In the genomic region with DNA sequence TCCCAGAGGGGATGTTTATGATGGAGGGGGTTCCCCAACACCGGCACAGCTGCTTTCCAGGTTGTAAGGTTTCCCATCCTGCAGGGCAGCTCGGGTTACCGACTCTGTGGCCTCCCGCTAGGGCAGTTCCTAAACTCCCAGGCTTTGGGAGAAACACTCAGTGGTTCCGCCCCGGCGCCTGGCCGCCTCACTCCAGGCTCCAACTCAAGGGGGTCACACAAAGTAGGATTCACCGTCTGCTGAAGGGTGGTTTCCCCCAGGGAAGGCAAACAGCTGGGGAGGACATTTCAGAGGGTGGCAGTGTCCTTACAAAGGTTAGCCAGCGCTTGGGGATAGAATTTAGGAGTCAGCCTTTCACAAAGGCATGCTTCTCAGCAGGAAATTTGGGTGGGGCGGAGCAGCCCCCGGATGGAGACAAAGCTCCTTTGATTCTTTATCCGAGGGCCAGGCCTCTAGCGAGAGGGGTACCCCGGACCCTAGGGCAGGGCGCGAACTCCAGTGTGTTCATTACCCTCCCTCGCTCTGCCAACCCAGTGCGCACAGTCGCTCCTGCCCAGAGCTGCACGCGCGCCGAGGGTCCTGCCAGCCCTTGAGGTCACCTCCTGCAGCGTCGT, we compare ENCODE assay signal across 8 mouse cellular contexts. TPM values are rescaled to one million over a fixed set of nuclear protein-coding genes. Genes with fewer than 3 reads are reported as not detected.
DNase-seq lines count a peak whose midpoint lies in the region; ATAC-seq and TF ChIP-seq lines count a peak whose summit lies in the region.

No protein-coding gene starts in this region.

- no peak for TF ChIP-seq POLR2A in cerebellum, adult 2 months (IDR thresholded peaks at IDR 0.05; ENCODE audit: borderline replicate concordance, insufficient read depth, low read length)

- peak overlapping the region; percentile 90 for H3K4me2 ChIP-seq in heart, embryonic 15.5 days
- peak overlapping the region; percentile 83 for H3K4me2 ChIP-seq in limb, embryonic 15.5 days
- H3K4me2 ChIP-seq in neural tube, embryonic 15.5 days: peak overlapping the region; percentile 83

- H3K9ac ChIP-seq in heart, embryonic 15.5 days: peak overlapping the region; percentile 63
- peak overlapping the region; percentile 31 for H3K9ac ChIP-seq in limb, embryonic 15.5 days
- H3K9ac ChIP-seq in neural tube, embryonic 15.5 days (replicated peaks): peak overlapping the region; percentile 34; the same call in 1 of the 2 replicates

- peak in 1 of 2 experiments; percentile 7 for DNase-seq in cerebellum, adult 2 months
- DNase-seq in cerebellum, postnatal 4 days (ENCODE audit: low spot score in 2 of 2): no peak
- peak; percentile 83 for DNase-seq in embryonic facial prominence, embryonic 10.5 days (ENCODE audit: low spot score)
- no peak for DNase-seq in yolk sac, embryonic 10.5 days (ENCODE audit: low spot score)
- no peak for DNase-seq in cerebellum, adult 8-10 months

- no peak overlapping the region for H3K27ac ChIP-seq in cerebellum, adult 2 months (ENCODE audit: insufficient read depth, low read length)
- H3K27ac ChIP-seq in embryonic facial prominence, embryonic 10.5 days (replicated peaks): peak overlapping the region; percentile 94
- peak overlapping the region; percentile 86 for H3K27ac ChIP-seq in heart, embryonic 15.5 days
- peak overlapping the region; percentile 87 for H3K27ac ChIP-seq in limb, embryonic 15.5 days
- 0 out of 2 replicates have a peak overlapping the region, but pooled peaks have one; percentile 41 for H3K27ac ChIP-seq in neural tube, embryonic 15.5 days (replicated peaks)

- H3K36me3 ChIP-seq in embryonic facial prominence, embryonic 10.5 days (replicated peaks): peaks cover 19% of the 10 kb centered on the region
- peaks cover 9% of the 10 kb centered on the region; the same call in 1 of the 2 replicates for H3K36me3 ChIP-seq in heart, embryonic 15.5 days
- H3K36me3 ChIP-seq in limb, embryonic 15.5 days: no peaks in the 10 kb centered on the region
- no peaks in the 10 kb centered on the region for H3K36me3 ChIP-seq in neural tube, embryonic 15.5 days

- WGBS in cerebellum, adult 2 months: 9% methylated on average over 26 of the region's 26 CpGs
- WGBS in embryonic facial prominence, embryonic 10.5 days: under 1% methylated on average over 26 of the region's 26 CpGs
- 3% methylated on average over 26 of the region's 26 CpGs for WGBS in heart, embryonic 15.5 days
- 2% methylated on average over 26 of the region's 26 CpGs for WGBS in limb, embryonic 15.5 days
- WGBS in neural tube, embryonic 15.5 days: 2% methylated on average over 26 of the region's 26 CpGs

- no peaks in the 10 kb centered on the region for H3K4me1 ChIP-seq in cerebellum, adult 2 months (ENCODE audit: control insufficient read depth, insufficient read depth, low read length)
- H3K4me1 ChIP-seq in embryonic facial prominence, embryonic 10.5 days: peaks cover 56% of the 10 kb centered on the region
- peaks cover 40% of the 10 kb centered on the region for H3K4me1 ChIP-seq in heart, embryonic 15.5 days (replicated peaks)
- peaks cover 19% of the 10 kb centered on the region for H3K4me1 ChIP-seq in limb, embryonic 15.5 days
- H3K4me1 ChIP-seq in neural tube, embryonic 15.5 days: peaks cover 26% of the 10 kb centered on the region

- H3K4me3 ChIP-seq in cerebellum, adult 2 months (replicated peaks; ENCODE audit: insufficient read depth, low read depth, low read length): peak overlapping the region; percentile 23
- H3K4me3 ChIP-seq in embryonic facial prominence, embryonic 10.5 days: peak overlapping the region; percentile 70
- peak overlapping the region; percentile 63 for H3K4me3 ChIP-seq in heart, embryonic 15.5 days
- H3K4me3 ChIP-seq in limb, embryonic 15.5 days: peak overlapping the region; percentile 53
- H3K4me3 ChIP-seq in neural tube, embryonic 15.5 days (replicated peaks): peak overlapping the region; percentile 51

- peaks cover 2% of the 10 kb centered on the region; the same call in 1 of the 2 replicates for H3K27me3 ChIP-seq in cerebellum, adult 2 months (ENCODE audit: control insufficient read depth, insufficient read depth, low read length)
- peaks cover 20% of the 10 kb centered on the region for H3K27me3 ChIP-seq in embryonic facial prominence, embryonic 10.5 days (replicated peaks; ENCODE audit: low read depth, poor library complexity, severe bottlenecking)
- no peaks in the 10 kb centered on the region for H3K27me3 ChIP-seq in heart, embryonic 15.5 days
- no peaks in the 10 kb centered on the region for H3K27me3 ChIP-seq in limb, embryonic 15.5 days
- H3K27me3 ChIP-seq in neural tube, embryonic 15.5 days (replicated peaks): peaks cover 33% of the 10 kb centered on the region

- no peak for TF ChIP-seq CTCF in cerebellum, adult 2 months (IDR thresholded peaks at IDR 0.05; ENCODE audit: borderline replicate concordance, insufficient read depth, low read depth, low read length)

- no peaks in the 10 kb centered on the region for H3K9me3 ChIP-seq in embryonic facial prominence, embryonic 10.5 days
- H3K9me3 ChIP-seq in heart, embryonic 15.5 days (replicated peaks): no peaks in the 10 kb centered on the region
- no peaks in the 10 kb centered on the region for H3K9me3 ChIP-seq in limb, embryonic 15.5 days
- H3K9me3 ChIP-seq in neural tube, embryonic 15.5 days (replicated peaks): no peaks in the 10 kb centered on the region

- ATAC-seq in heart, embryonic 15.5 days (replicated peaks; ENCODE audit: insufficient number of reproducible peaks, insufficient read depth, low FRiP score, low read depth): peak; percentile 66
- ATAC-seq in limb, embryonic 15.5 days (ENCODE audit: insufficient number of reproducible peaks, low FRiP score, low TSS enrichment, low read depth): no peak; the same call in 1 of the 2 replicates
- peak; percentile 69 for ATAC-seq in neural tube, embryonic 15.5 days (ENCODE audit: low FRiP score)

RNA-seq across cellular contexts. Expression of a gene that starts 0.5 kb away (rescaled TPM):
- 1.5 and 2.2 TPM in 2 replicates for polyA plus RNA-seq in cerebellum, adult 2 months (2012; rRNA removed)
- polyA plus RNA-seq in embryonic facial prominence, embryonic 10.5 days (2016; fragmentation: Nextera tagmentation; extraction: Ambion mirVana): 57.7 and 61.8 TPM in 2 replicates
- 84.4 and 116 TPM in 2 replicates for polyA plus RNA-seq in heart, embryonic 15.5 days (2015; fragmentation: Nextera tagmentation; extraction: Ambion mirVana)
- polyA plus RNA-seq in limb, embryonic 15.5 days (2015; fragmentation: Nextera tagmentation; extraction: Ambion mirVana): 91.1 and 100 TPM in 2 replicates
- polyA plus RNA-seq in neural tube, embryonic 15.5 days (2015; fragmentation: Nextera tagmentation; extraction: Ambion mirVana): 37.9 and 47.4 TPM in 2 replicates

Comparison
In these comparisons a context has a peak if more than half of its experiments do, and no peak if none do; other contexts are left out.
1. RNA of a gene that starts 0.5 kb away (polyA plus RNA-seq): 91.1 to 100 TPM in limb, embryonic 15.5 days, 84.4 to 116 TPM in heart, embryonic 15.5 days, 57.7 to 61.8 TPM in embryonic facial prominence, embryonic 10.5 days and 37.9 to 47.4 TPM in neural tube, embryonic 15.5 days; 1.5 to 2.2 TPM in cerebellum, adult 2 months; every median in the first group is over 10 times any median in the second.
2. Peak in every context shown above with its lines, with median percentiles within 50 percentile points of each other: H3K4me3 ChIP-seq, H3K4me2 ChIP-seq and H3K9ac ChIP-seq.